Comparison of ENCODE assay signal across 14 mouse cellular contexts in the genomic region with DNA sequence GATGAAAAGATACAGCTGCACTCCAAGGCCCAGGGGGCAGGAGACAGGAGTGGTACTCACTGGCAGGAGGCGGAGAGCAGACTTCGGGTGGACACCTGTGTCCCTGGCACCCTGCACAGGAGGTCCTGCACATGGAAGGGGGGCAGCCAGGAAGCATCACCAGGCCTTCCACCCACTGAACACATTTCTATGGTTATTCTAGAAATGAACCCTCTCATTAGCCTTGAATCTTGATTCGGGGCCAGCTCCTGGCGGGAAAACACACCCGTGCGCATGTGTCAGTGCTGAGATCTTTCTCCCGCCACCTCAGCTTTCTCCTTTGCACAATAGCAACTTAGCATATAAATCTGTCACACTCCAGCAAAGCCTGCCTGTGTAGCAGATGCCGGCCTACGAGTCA. TPM values are rescaled to one million over a fixed set of nuclear protein-coding genes. Genes with fewer than 3 reads are reported as not detected.
DNase-seq lines count a peak whose midpoint lies in the region; ATAC-seq and TF ChIP-seq lines count a peak whose summit lies in the region.
"Had no signal": no experiment of that assay in that cellular context is flagged by ENCODE, and none has a peak within 500 bp of the region (broad histone marks: within the 10 kb centered on the region; RNA-seq: fewer than 3 reads in every experiment).

No protein-coding gene starts in this region.

- H3K4me2 ChIP-seq in embryonic facial prominence, embryonic 14.5 days (ENCODE audit: low read depth, low read length): no peak overlapping the region
- H3K4me2 ChIP-seq in midbrain, embryonic 15.5 days: no peak overlapping the region

- no peaks in the 10 kb centered on the region for H3K9me3 ChIP-seq in embryonic facial prominence, embryonic 14.5 days (ENCODE audit: control insufficient read depth, low read length)
- H3K9me3 ChIP-seq in embryonic facial prominence, embryonic 10.5 days: no peaks in the 10 kb centered on the region
- H3K9me3 ChIP-seq in midbrain, embryonic 15.5 days: no peaks in the 10 kb centered on the region
- H3K9me3 ChIP-seq: limb, embryonic 10.5 days had no signal

- no peaks in the 10 kb centered on the region for H3K27me3 ChIP-seq in embryonic facial prominence, embryonic 14.5 days (replicated peaks; ENCODE audit: control insufficient read depth, insufficient read depth, low read length)
- no peaks in the 10 kb centered on the region for H3K27me3 ChIP-seq in embryonic facial prominence, embryonic 10.5 days (replicated peaks; ENCODE audit: low read depth, poor library complexity, severe bottlenecking)
- no peaks in the 10 kb centered on the region for H3K27me3 ChIP-seq in midbrain, embryonic 15.5 days (replicated peaks)

- H3K36me3 ChIP-seq in embryonic facial prominence, embryonic 14.5 days (ENCODE audit: control insufficient read depth, insufficient read depth, low read length): no peaks in the 10 kb centered on the region
- H3K36me3 ChIP-seq in embryonic facial prominence, embryonic 10.5 days (replicated peaks): no peaks in the 10 kb centered on the region
- H3K36me3 ChIP-seq in midbrain, embryonic 15.5 days (replicated peaks): no peaks in the 10 kb centered on the region
- H3K36me3 ChIP-seq: limb, embryonic 10.5 days had no signal

- DNase-seq in embryonic facial prominence, embryonic 14.5 days (ENCODE audit: low spot score): peak; percentile 7
- no peak for DNase-seq in embryonic facial prominence, embryonic 10.5 days (ENCODE audit: low spot score)
- peak; percentile 89 for DNase-seq in brain, embryonic 14.5 days (ENCODE audit: low read depth)
- DNase-seq in layer of hippocampus, adult 9-11 months: peak; percentile 88
- DNase-seq in urinary bladder, adult 18-20 months (ENCODE audit: low spot score in 2 of 2): no peak
- DNase-seq in kidney, postnatal 25 days: no peak
- DNase-seq in testis, postnatal 14 days (ENCODE audit: low spot score): no peak
- DNase-seq: cerebellum, adult 18-20 months; heart, postnatal 10 days had no signal

- no peaks in the 10 kb centered on the region for H3K4me1 ChIP-seq in embryonic facial prominence, embryonic 14.5 days (ENCODE audit: control insufficient read depth, insufficient read depth, low read length)
- H3K4me1 ChIP-seq in embryonic facial prominence, embryonic 10.5 days: no peaks in the 10 kb centered on the region
- H3K4me1 ChIP-seq in midbrain, embryonic 15.5 days: 0 out of 2 replicates have a peak, but pooled peaks cover 4% of the 10 kb centered on the region
- H3K4me1 ChIP-seq: limb, embryonic 10.5 days had no signal

- H3K27ac ChIP-seq in embryonic facial prominence, embryonic 14.5 days (replicated peaks; ENCODE audit: low read depth, low read length): no peak overlapping the region
- H3K27ac ChIP-seq in embryonic facial prominence, embryonic 10.5 days (replicated peaks): no peak overlapping the region; the same call in 1 of the 2 replicates
- no peak overlapping the region for H3K27ac ChIP-seq in midbrain, embryonic 15.5 days
- H3K27ac ChIP-seq: limb, embryonic 10.5 days; stomach, postnatal 0 days had no signal

- H3K9ac ChIP-seq in embryonic facial prominence, embryonic 14.5 days (ENCODE audit: low read depth, low read length): no peak overlapping the region
- H3K9ac ChIP-seq in midbrain, embryonic 15.5 days: no peak overlapping the region

- TF ChIP-seq CTCF in brain, embryonic 14.5 days (IDR thresholded peaks at IDR 0.05; ENCODE audit: borderline replicate concordance, extremely low read depth, insufficient read depth, insufficient read length): no peak

- no peak for ATAC-seq in embryonic facial prominence, embryonic 14.5 days (ENCODE audit: low read depth)
- ATAC-seq in midbrain, embryonic 15.5 days (replicated peaks): peak; percentile 34; the same call in 1 of the 2 replicates
- ATAC-seq: lung, postnatal 0 days had no signal

- H3K4me3 ChIP-seq in embryonic facial prominence, embryonic 14.5 days (ENCODE audit: low read depth, low read length): no peak overlapping the region
- H3K4me3 ChIP-seq in embryonic facial prominence, embryonic 10.5 days: no peak overlapping the region
- H3K4me3 ChIP-seq in midbrain, embryonic 15.5 days: no peak overlapping the region
- H3K4me3 ChIP-seq: erythroblast, embryonic 14.5 days; limb, embryonic 10.5 days had no signal

- TF ChIP-seq POLR2A in brain, embryonic 14.5 days (IDR thresholded peaks at IDR 0.05; ENCODE audit: borderline replicate concordance, extremely low read depth, insufficient read depth, insufficient read length, poor library complexity, severe bottlenecking): no peak

- WGBS in embryonic facial prominence, embryonic 14.5 days: 61% methylated on average over 9 of the region's 9 CpGs
- 85% methylated on average over 9 of the region's 9 CpGs for WGBS in embryonic facial prominence, embryonic 10.5 days
- WGBS in midbrain, embryonic 15.5 days: 35% methylated on average over 9 of the region's 9 CpGs

RNA-seq across cellular contexts. Expression of a gene that starts 58.3 kb away (rescaled TPM):
- polyA plus RNA-seq in embryonic facial prominence, embryonic 14.5 days (2014; fragmentation: Nextera tagmentation; extraction: Ambion mirVana): 1.7 and 3.8 TPM in 2 replicates
- polyA plus RNA-seq in embryonic facial prominence, embryonic 10.5 days (2016; fragmentation: Nextera tagmentation; extraction: Ambion mirVana): 1.4 and 1.5 TPM in 2 replicates
- polyA plus RNA-seq in brain, embryonic 14.5 days (2012; rRNA removed): 1.8 and 2.8 TPM in 2 replicates
- 5.2 and 5.4 TPM in 2 replicates for polyA plus RNA-seq in midbrain, embryonic 15.5 days (2015; fragmentation: Nextera tagmentation; extraction: Ambion mirVana)
- polyA plus RNA-seq: erythroblast, embryonic 14.5 days had no signal

Comparison
In these comparisons a context has a peak if more than half of its experiments do, and no peak if none do; other contexts are left out.
1. DNase-seq: peak in embryonic facial prominence, embryonic 14.5 days (single experiment), brain, embryonic 14.5 days (single experiment) and layer of hippocampus, adult 9-11 months (single experiment); none in embryonic facial prominence, embryonic 10.5 days (single experiment), urinary bladder, adult 18-20 months (0 of 2), kidney, postnatal 25 days (0 of 2) and testis, postnatal 14 days (single experiment).